8 mouse cellular contexts compared by ENCODE assay signal in genomic region chr6:71048199-71049094, GRCm38 (mm10).
DNase-seq lines count a peak whose midpoint lies in the region; ATAC-seq and TF ChIP-seq lines count a peak whose summit lies in the region.

No protein-coding gene starts in this region.

- ATAC-seq in heart, embryonic 13.5 days (ENCODE audit: extremely low read depth, insufficient number of reproducible peaks, low FRiP score, low TSS enrichment) = no peak; the same call in 1 of the 2 replicates
- ATAC-seq in limb, embryonic 12.5 days (ENCODE audit: insufficient number of reproducible peaks, insufficient read depth, low FRiP score, low TSS enrichment, low read depth) = 0 out of 2 replicates have a peak, but pooled peaks have one; percentile 6
- peak; percentile 57 for ATAC-seq in midbrain, embryonic 15.5 days (replicated peaks)

- H3K27ac ChIP-seq in left cerebral cortex, adult 2 months = no peak overlapping the region
- no peak overlapping the region for H3K27ac ChIP-seq in heart, embryonic 13.5 days (replicated peaks)
- H3K27ac ChIP-seq in limb, embryonic 12.5 days = peak overlapping the region; percentile 23; the same call in 1 of the 2 replicates
- no peak overlapping the region for H3K27ac ChIP-seq in midbrain, embryonic 15.5 days

- no peaks in the 10 kb centered on the region for H3K9me3 ChIP-seq in heart, embryonic 13.5 days
- H3K9me3 ChIP-seq in limb, embryonic 12.5 days = no peaks in the 10 kb centered on the region
- no peaks in the 10 kb centered on the region for H3K9me3 ChIP-seq in midbrain, embryonic 15.5 days

- peak overlapping the region; percentile 44 for H3K4me3 ChIP-seq in left cerebral cortex, adult 2 months
- H3K4me3 ChIP-seq in heart, embryonic 13.5 days = peak overlapping the region; percentile 59
- H3K4me3 ChIP-seq in limb, embryonic 12.5 days (replicated peaks) = peak overlapping the region; percentile 46
- H3K4me3 ChIP-seq in midbrain, embryonic 15.5 days = peak overlapping the region; percentile 44

- intact Hi-C loops in left cerebral cortex, adult 2 months (cut with DNase I) = no loop called here

- peak in 1 of 2 experiments; percentile 12 for DNase-seq in left cerebral cortex, adult 2 months (ENCODE audit: extremely low spot score in 1 of 2, low spot score in 2 of 2)
- no peak for DNase-seq in left cerebral cortex, adult 11 months (ENCODE audit: low spot score)
- DNase-seq in brain, embryonic 14.5 days (ENCODE audit: low read depth) = peak; percentile 55
- peak; percentile 11 to 26 for DNase-seq in thymus, postnatal 10 days (ENCODE audit: low spot score in 2 of 2)
- no peak for DNase-seq in layer of hippocampus, postnatal 36 days

- peak overlapping the region; percentile 79 for H3K9ac ChIP-seq in heart, embryonic 13.5 days
- H3K9ac ChIP-seq in limb, embryonic 12.5 days (replicated peaks) = peak overlapping the region; percentile 66
- peak overlapping the region; percentile 44 for H3K9ac ChIP-seq in midbrain, embryonic 15.5 days

- TF ChIP-seq CTCF in left cerebral cortex, adult 2 months (IDR thresholded peaks at IDR 0.05) = no peak
- no peak for TF ChIP-seq CTCF in brain, embryonic 14.5 days (IDR thresholded peaks at IDR 0.05; ENCODE audit: borderline replicate concordance, extremely low read depth, insufficient read depth, insufficient read length)

- peak overlapping the region; percentile 95 for H3K4me2 ChIP-seq in heart, embryonic 13.5 days
- peak overlapping the region; percentile 89 for H3K4me2 ChIP-seq in limb, embryonic 12.5 days
- peak overlapping the region; percentile 88 for H3K4me2 ChIP-seq in midbrain, embryonic 15.5 days

- H3K36me3 ChIP-seq in heart, embryonic 13.5 days = no peaks in the 10 kb centered on the region
- no peaks in the 10 kb centered on the region for H3K36me3 ChIP-seq in limb, embryonic 12.5 days
- H3K36me3 ChIP-seq in midbrain, embryonic 15.5 days (replicated peaks) = no peaks in the 10 kb centered on the region

- H3K4me1 ChIP-seq in heart, embryonic 13.5 days = peaks cover 7% of the 10 kb centered on the region
- H3K4me1 ChIP-seq in limb, embryonic 12.5 days (replicated peaks) = peaks cover 23% of the 10 kb centered on the region
- peaks cover 14% of the 10 kb centered on the region for H3K4me1 ChIP-seq in midbrain, embryonic 15.5 days

- TF ChIP-seq POLR2A in brain, embryonic 14.5 days (IDR thresholded peaks at IDR 0.05; ENCODE audit: borderline replicate concordance, extremely low read depth, insufficient read depth, insufficient read length, poor library complexity, severe bottlenecking) = no peak

- peaks cover 32% of the 10 kb centered on the region for H3K27me3 ChIP-seq in heart, embryonic 13.5 days (replicated peaks)
- no peaks in the 10 kb centered on the region for H3K27me3 ChIP-seq in limb, embryonic 12.5 days
- peaks cover 12% of the 10 kb centered on the region for H3K27me3 ChIP-seq in midbrain, embryonic 15.5 days (replicated peaks)

- 1% methylated on average over 38 of the region's 38 CpGs for WGBS in heart, embryonic 13.5 days
- WGBS in limb, embryonic 12.5 days = 2% methylated on average over 38 of the region's 38 CpGs
- 2% methylated on average over 38 of the region's 38 CpGs for WGBS in midbrain, embryonic 15.5 days

Comparison
In these comparisons a context has a peak if more than half of its experiments do, and no peak if none do; other contexts are left out.
1. DNase-seq: peak in brain, embryonic 14.5 days (single experiment) and thymus, postnatal 10 days (2 of 2); none in left cerebral cortex, adult 11 months (single experiment) and layer of hippocampus, postnatal 36 days (0 of 2).
2. Peak in every context shown above with its lines, with median percentiles within 50 percentile points of each other: H3K4me3 ChIP-seq, H3K4me2 ChIP-seq and H3K9ac ChIP-seq.